Mouse (Mus musculus) cortical plate, adult 2 months (tissue): ENCODE measurements around the gene Prkcz. TPM values are rescaled to one million over a fixed set of nuclear protein-coding genes. Genes with fewer than 3 reads are reported as not detected.
"Not testable (repeated sequence)": the region's sequence is repeated elsewhere in the genome, so short reads cannot be mapped to it uniquely, and the experiment has no call there.

Source experiments
- H3K27ac ChIP-seq: fragments of 200-500 bp; 2 replicates; pipeline ENCODE4 v1.5.1; 2012; ENCODE audit warnings: low read length, control low read depth, inconsistent platforms; ENCODE audit not compliant: insufficient read depth
- H3K4me1 ChIP-seq: fragments of 200-500 bp; 2 replicates; pipeline ENCODE4 v1.6.1; 2011; ENCODE audit warnings: low read length; ENCODE audit not compliant: control insufficient read depth, insufficient read depth
- H3K4me3 ChIP-seq: fragments of 200-500 bp; 2 replicates; pipeline ENCODE4 v1.5.1; 2011; ENCODE audit warnings: mild to moderate bottlenecking, low read length, control low read depth; ENCODE audit not compliant: insufficient read depth
- CTCF ChIP-seq: fragments of 200-500 bp; IDR thresholded peaks from 2 replicates; pipeline ENCODE4 v1.5.1; 2011; ENCODE audit warnings: mild to moderate bottlenecking, control low read depth, low read length; ENCODE audit not compliant: insufficient read depth; ENCODE audit errors: extremely low read depth
- POLR2A ChIP-seq: fragments of 200-500 bp; IDR thresholded peaks from 2 replicates; pipeline ENCODE4 v1.6.1; 2011; ENCODE audit warnings: mild to moderate bottlenecking, low read length, control low read depth; ENCODE audit not compliant: insufficient read depth; ENCODE audit errors: extremely low read depth
- polyA plus RNA-seq: library from polyadenylated mRNA; depleted of rRNA; stranded (reverse); fragments of >200 nt; gene quantifications from 2 replicates; pipeline ENCODE4 v1.2.3, GENCODE M21; 2012

Gene Prkcz
- polyA plus RNA-seq, 1 experiment: 315 TPM

- Histone ChIP-seq H3K4me1 (peaks cover 11% of the 10 kb centered on the region), H3K27ac (peak overlapping the region; percentile 86), H3K4me3 (peak overlapping the region; percentile 91)
- peak; percentile 63; the same call in 1 of the 2 replicates for TF ChIP-seq POLR2A
- no peak for TF ChIP-seq CTCF
These were observed 16.2 kb downstream of the Prkcz start for GRCm38 (mm10) chr4:155344716-155345607.

- Histone ChIP-seq H3K4me1 (peaks cover 11% of the 10 kb centered on the region), H3K4me3 (peak overlapping the region; percentile 91)
These were observed 16.9 kb downstream of the Prkcz start for GRCm38 (mm10) chr4:155344299-155344600.

DNA sequence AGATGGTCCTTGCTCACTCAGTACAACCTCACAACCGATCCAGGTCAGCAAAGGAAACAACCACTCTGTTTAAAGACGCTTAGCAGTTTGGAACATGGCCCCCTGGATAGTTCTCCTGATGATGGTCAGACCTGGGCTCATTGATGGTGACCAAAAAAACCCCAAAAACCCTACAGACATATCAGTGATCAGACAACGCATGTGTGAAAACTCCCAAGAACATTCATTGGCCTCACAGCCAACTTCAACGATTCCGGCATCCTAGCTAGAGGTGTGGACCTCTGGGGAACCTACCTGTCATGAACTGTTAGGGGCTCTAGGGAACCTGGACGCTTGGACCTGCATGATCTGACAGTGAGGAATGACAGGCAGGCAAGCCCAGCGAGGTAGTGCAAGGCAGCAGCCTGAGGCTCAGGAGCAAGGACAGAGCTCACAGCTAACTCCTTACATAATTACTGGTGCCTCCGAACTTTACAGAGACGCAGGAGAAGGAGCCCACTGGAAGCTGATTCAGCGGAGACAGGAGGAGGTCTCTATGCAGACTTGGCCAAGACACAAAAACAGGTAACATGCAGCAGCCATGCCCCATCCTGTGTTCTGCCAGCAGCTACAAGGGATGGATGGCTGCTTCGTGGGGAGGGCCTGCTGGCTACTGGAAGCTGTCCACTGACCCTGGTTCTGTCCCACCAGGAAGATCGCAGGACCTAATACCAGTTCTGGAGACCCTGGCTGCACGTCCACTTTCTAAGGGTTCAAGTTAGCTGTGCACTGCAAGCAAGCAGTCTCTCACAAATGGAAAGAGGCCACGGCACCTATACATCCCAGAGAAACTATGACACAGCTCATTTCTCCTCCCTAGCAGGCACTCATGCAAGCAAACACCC, 17.5 kb downstream of the Prkcz start:
- H3K4me3 ChIP-seq: peak overlapping the region; percentile 91
- H3K27ac ChIP-seq: peak overlapping the region; percentile 86
- TF ChIP-seq CTCF (0 out of 2 replicates have a peak, but pooled peaks have one; percentile 2), POLR2A (no peak)
- peaks cover 11% of the 10 kb centered on the region for H3K4me1 ChIP-seq

More at GRCm38 (mm10) chr4:155344299-155344600, 16.9 kb downstream of the Prkcz start:
- H3K27ac ChIP-seq: peak overlapping the region; percentile 86
- TF ChIP-seq POLR2A (no peak), CTCF (no peak; the same call in 1 of the 2 replicates)

DNA sequence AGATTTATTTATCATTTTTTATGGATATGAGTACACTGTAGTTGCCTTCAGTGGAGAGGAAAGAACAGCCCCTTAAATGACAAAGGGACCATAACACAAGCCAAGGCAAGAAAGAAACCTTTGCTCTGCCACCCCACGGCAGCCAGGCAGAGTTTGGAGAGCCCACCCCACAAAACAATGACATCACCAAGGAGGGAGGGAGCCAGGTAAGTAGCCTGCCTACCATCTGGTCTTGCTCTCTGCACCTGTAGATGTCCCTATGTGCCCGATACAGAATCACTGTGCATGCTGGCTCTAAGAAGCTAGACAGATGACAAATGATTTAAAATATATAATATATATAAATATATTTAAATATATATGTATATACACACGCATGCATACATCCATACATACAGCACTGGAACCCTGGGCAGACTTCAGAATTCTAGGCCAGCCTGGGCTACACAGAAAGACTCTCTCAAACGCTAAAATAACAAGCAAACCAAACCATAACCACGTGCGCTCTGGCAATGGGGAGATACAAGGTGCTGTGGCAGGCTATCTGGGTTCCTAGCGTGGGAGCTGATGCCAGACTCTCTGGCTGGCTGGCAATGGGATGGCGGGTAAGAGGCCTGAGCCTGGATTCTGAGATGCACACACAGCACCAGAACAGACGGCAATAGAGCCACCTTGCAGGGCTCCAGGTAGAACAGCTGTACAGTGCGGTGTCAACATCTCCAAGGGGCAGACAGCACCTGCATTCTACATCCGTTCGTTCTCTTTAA, 24.7 kb downstream of the Prkcz start:
- Histone ChIP-seq H3K4me3 (no peak overlapping the region), H3K27ac (no peak overlapping the region), H3K4me1 (peaks cover 11% of the 10 kb centered on the region)
- TF ChIP-seq CTCF (no peak), POLR2A (no peak)

- peak overlapping the region; percentile 84; the same call in 1 of the 2 replicates for H3K27ac ChIP-seq
- TF ChIP-seq POLR2A (peak; percentile 26; the same call in 1 of the 2 replicates), CTCF (no peak)
These were observed 28.9 kb downstream of the Prkcz start for GRCm38 (mm10) chr4:155332253-155332652.

DNA sequence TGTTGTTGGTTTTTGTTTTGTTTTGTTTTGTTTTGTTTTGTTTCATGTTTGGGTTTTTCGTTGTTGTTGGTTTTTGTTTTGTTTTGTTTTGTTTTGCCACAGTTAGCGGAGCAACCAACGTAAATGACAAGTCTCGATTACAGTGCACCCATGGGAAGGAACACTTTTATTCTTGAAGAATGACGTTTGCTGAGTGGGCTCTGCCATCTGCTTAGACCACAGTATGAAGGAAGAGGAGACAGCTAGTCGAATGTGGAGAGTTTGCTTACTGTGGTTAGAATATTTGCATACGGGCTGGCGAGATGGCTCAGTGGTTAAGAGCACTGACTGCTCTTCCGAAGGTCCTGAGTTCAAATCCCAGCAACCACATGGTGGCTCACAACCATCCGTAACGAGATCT, 32.8 kb downstream of the Prkcz start:
- not testable (repeated sequence) for H3K4me3 ChIP-seq, H3K27ac ChIP-seq
- peaks cover 12% of the 10 kb centered on the region for H3K4me1 ChIP-seq

More at GRCm38 (mm10) chr4:155332253-155332652, 28.9 kb downstream of the Prkcz start:
- H3K4me1 ChIP-seq: peaks cover 12% of the 10 kb centered on the region
- H3K4me3 ChIP-seq: no peak overlapping the region

GRCm38 (mm10) chr4:155325773-155326172, 35.4 kb downstream of the Prkcz start:
- Histone ChIP-seq H3K27ac (no peak overlapping the region), H3K4me3 (no peak overlapping the region), H3K4me1 (peaks cover 13% of the 10 kb centered on the region)
- no peak for TF ChIP-seq CTCF
- no peak for TF ChIP-seq POLR2A

DNA sequence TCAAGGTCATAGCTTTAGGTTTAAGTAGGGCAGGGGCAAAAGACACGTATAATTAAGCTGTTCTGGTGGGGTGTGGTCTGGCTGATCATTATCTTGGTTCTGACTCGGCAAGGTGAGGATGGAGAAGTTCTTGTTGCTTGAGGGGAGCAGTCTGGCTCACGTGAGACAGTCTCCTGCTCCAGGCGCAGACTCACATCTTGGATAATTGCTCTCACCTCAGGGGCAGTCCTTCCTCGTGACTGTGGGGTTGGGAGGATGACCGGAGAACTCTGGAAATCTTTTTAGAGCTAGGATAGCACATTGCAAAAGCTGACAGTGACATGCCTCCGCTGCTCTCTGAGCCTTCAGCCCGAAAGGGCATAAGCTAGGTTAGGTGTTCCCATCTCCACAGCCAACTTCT, 36.6 kb downstream of the Prkcz start:
- peaks cover 7% of the 10 kb centered on the region for H3K4me1 ChIP-seq
- H3K4me3 ChIP-seq: no peak overlapping the region
- H3K27ac ChIP-seq: no peak overlapping the region
- TF ChIP-seq POLR2A: no peak
- TF ChIP-seq CTCF: no peak

DNA sequence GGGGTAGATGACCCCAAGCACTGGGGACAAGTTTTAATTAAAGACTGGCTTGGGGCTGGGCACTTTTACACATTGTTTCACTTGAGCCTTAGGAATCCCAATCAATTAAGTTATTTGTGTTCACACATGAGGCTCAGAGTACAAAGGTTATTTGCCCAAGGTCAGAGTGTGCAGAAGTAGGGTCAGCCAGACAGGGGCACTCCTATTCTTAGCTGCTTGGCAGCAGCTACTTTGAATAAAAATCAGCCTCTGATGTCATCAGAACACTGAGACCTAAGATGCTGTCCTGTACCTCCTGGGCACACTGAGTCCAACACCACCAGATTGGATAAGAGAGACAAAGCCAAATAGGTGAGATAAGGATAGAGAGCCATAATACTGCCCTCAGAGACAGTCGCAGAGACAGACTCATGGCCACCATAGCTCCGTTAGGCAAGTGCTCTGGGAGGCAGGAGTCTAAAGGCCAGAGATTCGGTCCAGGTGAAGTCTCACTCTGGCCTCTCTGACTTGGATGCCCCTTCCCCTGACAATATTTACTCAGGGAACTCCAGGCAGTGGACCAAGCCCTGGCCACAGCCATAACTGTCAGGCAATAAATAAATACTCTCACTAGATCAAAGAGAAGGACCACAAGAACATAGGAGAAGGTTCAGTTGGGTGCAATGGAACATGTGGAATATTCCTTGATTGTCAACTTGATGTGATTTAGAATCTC, 37.9 kb downstream of the Prkcz start:
- Histone ChIP-seq H3K27ac (no peak overlapping the region), H3K4me3 (no peak overlapping the region), H3K4me1 (peaks cover 7% of the 10 kb centered on the region)
- TF ChIP-seq CTCF: no peak
- TF ChIP-seq POLR2A: no peak
